Mouse (Mus musculus) CH12.LX (cell line): ENCODE results near the gene Zfyve21. TPM values are rescaled to one million over a fixed set of nuclear protein-coding genes. Genes with fewer than 3 reads are reported as not detected.

Source experiments
- DNase-seq: peaks from one replicate; pipeline ENCODE4 v3.0.0-alpha.2; 2013; ENCODE audit errors: extremely low read depth
- H3K27ac ChIP-seq: 2 replicates; pipeline ENCODE4 v1.5.1; 2012; ENCODE audit warnings: low read depth, mild to moderate bottlenecking, control low read depth, moderate library complexity; ENCODE audit not compliant: insufficient read depth
- H3K27me3 ChIP-seq: replicated peaks from 2 replicates; pipeline ENCODE3; 2012; ENCODE audit warnings: inconsistent platforms
- H3K36me3 ChIP-seq, 2 experiments: replicated peaks in 1 of 2; 2 replicates each; pipeline versions ENCODE3 to v1.6.1; 2012; ENCODE audit warnings: inconsistent platforms in 1 of 2, low read length in 1 of 2, mild to moderate bottlenecking in 1 of 2, mixed read lengths in 1 of 2, moderate library complexity in 1 of 2; ENCODE audit not compliant: control insufficient read depth in 1 of 2, insufficient read depth in 1 of 2
- H3K4me1 ChIP-seq, 2 experiments: 2 replicates each; pipeline ENCODE4 v1.6.1; 2012; ENCODE audit warnings: inconsistent platforms in 1 of 2, moderate library complexity in 1 of 2; ENCODE audit not compliant: insufficient read depth in 2 of 2, control insufficient read depth in 1 of 2
- H3K4me2 ChIP-seq: 2 replicates; pipeline ENCODE4 v1.6.1; 2012; ENCODE audit warnings: low read depth, mild to moderate bottlenecking, control low read depth; ENCODE audit not compliant: poor library complexity, insufficient read depth, severe bottlenecking
- H3K4me3 ChIP-seq, 3 experiments: fragments of 150-350 bp in 1 of 3; sonication (generic) in 1 of 3; replicated peaks in 1 of 3; 2 replicates each; pipeline versions ENCODE3 to v1.5.1; 2011 to 2012; ENCODE audit warnings: low read depth in 2 of 3, low read length in 2 of 3, mild to moderate bottlenecking in 2 of 3, moderate library complexity in 2 of 3, control low read depth in 1 of 3, improper control_type of control experiment in 1 of 3, inconsistent platforms in 1 of 3, mixed read lengths in 1 of 3; ENCODE audit not compliant: poor library complexity in 1 of 3
- H3K79me2 ChIP-seq: replicated peaks from 2 replicates; pipeline ENCODE4 v1.6.1; 2012; ENCODE audit warnings: mild to moderate bottlenecking, moderate library complexity; ENCODE audit not compliant: control insufficient read depth, poor library complexity, insufficient read depth, severe bottlenecking; ENCODE audit errors: extremely low read depth
- H3K9ac ChIP-seq: 2 replicates; pipeline ENCODE4 v1.6.1; 2012; ENCODE audit warnings: low read depth, mild to moderate bottlenecking, control low read depth, moderate library complexity; ENCODE audit not compliant: insufficient read depth
- H3K9me3 ChIP-seq: replicated peaks from 2 replicates; pipeline ENCODE3; 2012; ENCODE audit warnings: low read length, inconsistent platforms, mixed read lengths
- BHLHE40 ChIP-seq: IDR thresholded peaks from 2 replicates; pipeline ENCODE4 v1.6.1; 2011; ENCODE audit warnings: mild to moderate bottlenecking, low read depth, low read length, improper control_type of control experiment
- CHD2 ChIP-seq: IDR thresholded peaks from 2 replicates; pipeline ENCODE4 v1.6.1; 2011; ENCODE audit warnings: low read length, improper control_type of control experiment
- CTCF ChIP-seq, 2 experiments: IDR thresholded peaks in 1 of 2; conservative IDR thresholded peaks in 1 of 2; 2 replicates each; pipeline ENCODE4 v1.5.1; 2011 to 2012; ENCODE audit warnings: low read depth in 2 of 2, low read length in 2 of 2, improper control_type of control experiment in 1 of 2, inconsistent platforms in 1 of 2, mild to moderate bottlenecking in 1 of 2, moderate library complexity in 1 of 2
- ETS1 ChIP-seq: conservative IDR thresholded peaks from 2 replicates; pipeline ENCODE4 v1.6.1; 2012; ENCODE audit warnings: low read depth, mild to moderate bottlenecking, inconsistent platforms, low read length, improper control_type of control experiment, moderate library complexity
- IRF4 ChIP-seq: IDR thresholded peaks from 2 replicates; pipeline ENCODE4 v1.6.1; 2014; ENCODE audit warnings: low read depth, mild to moderate bottlenecking, inconsistent platforms, low read length, improper control_type of control experiment
- MAFK ChIP-seq: IDR thresholded peaks from 2 replicates; pipeline ENCODE4 v1.6.1; 2011; ENCODE audit warnings: low read length, improper control_type of control experiment; ENCODE audit not compliant: insufficient replicate concordance
- MAX ChIP-seq: IDR thresholded peaks from 2 replicates; pipeline ENCODE4 v1.6.1; 2011; ENCODE audit warnings: low read length, improper control_type of control experiment
- MAZ ChIP-seq: IDR thresholded peaks from 2 replicates; pipeline ENCODE4 v1.6.1; 2012; ENCODE audit warnings: low read depth, mild to moderate bottlenecking, inconsistent platforms, low read length, improper control_type of control experiment, moderate library complexity
- MEF2A ChIP-seq: IDR thresholded peaks from 2 replicates; pipeline ENCODE4 v1.6.1; 2014; ENCODE audit warnings: low read depth, mild to moderate bottlenecking, inconsistent platforms, low read length, improper control_type of control experiment, borderline replicate concordance
- NELFE ChIP-seq: IDR thresholded peaks from 2 replicates; pipeline ENCODE4 v1.6.1; 2011; ENCODE audit warnings: low read depth, low read length, improper control_type of control experiment
- POLR2A ChIP-seq: IDR thresholded peaks from 2 replicates; pipeline ENCODE4 v1.6.1; 2011; ENCODE audit warnings: low read depth, mild to moderate bottlenecking, improper control_type of control experiment, low read length
- SIN3A ChIP-seq: IDR thresholded peaks from 2 replicates; pipeline ENCODE4 v1.6.1; 2012; ENCODE audit warnings: low read length, improper control_type of control experiment, inconsistent platforms
- SMC3 ChIP-seq: IDR thresholded peaks from 2 replicates; pipeline ENCODE4 v1.6.1; 2011; ENCODE audit warnings: low read depth, low read length, improper control_type of control experiment
- TBP ChIP-seq: conservative IDR thresholded peaks from 2 replicates; pipeline ENCODE4 v1.6.1; 2011; ENCODE audit warnings: low read depth, low read length, improper control_type of control experiment
- UBTF ChIP-seq: IDR thresholded peaks from 2 replicates; pipeline ENCODE4 v1.6.1; 2012; ENCODE audit warnings: low read depth, mild to moderate bottlenecking, inconsistent platforms, low read length, improper control_type of control experiment, moderate library complexity
- USF1 ChIP-seq: IDR thresholded peaks from 2 replicates; pipeline ENCODE4 v1.6.1; 2014; ENCODE audit warnings: low read depth, mild to moderate bottlenecking, inconsistent platforms, low read length, improper control_type of control experiment
- ZC3H11A ChIP-seq: IDR thresholded peaks from 2 replicates; pipeline ENCODE4 v1.6.1; 2012; ENCODE audit warnings: low read depth, mild to moderate bottlenecking, inconsistent platforms, low read length, improper control_type of control experiment
- ZNF384 ChIP-seq: IDR thresholded peaks from 2 replicates; pipeline ENCODE4 v1.6.1; 2012; ENCODE audit warnings: low read depth, low read length, improper control_type of control experiment, inconsistent platforms
- dilution Hi-C: fragments of 300-500 bp; cut with MboI; formaldehyde crosslinking; loops from 2 replicates; pipeline ENCODE4 v1.14.3; 2020; ENCODE audit warnings: low sequenced_read_pairs; ENCODE audit not compliant: extremely low pct_unique_long_range_greater_than_20kb, extremely low pct_ligation_motif_present
- in situ Hi-C: fragments of 300-500 bp; cut with MboI; formaldehyde crosslinking; loops from 3 replicates; pipeline ENCODE4 v1.14.3; 2019; ENCODE audit warnings: low sequenced_read_pairs, low pct_ligation_motif_present, low pct_unique_long_range_greater_than_20kb, mixed read lengths
- polyA plus RNA-seq: library from polyadenylated mRNA; unstranded; fragments of >175 nt; gene quantifications from 2 replicates; pipeline ENCODE4 v1.2.1, GENCODE M21; 2012; ENCODE audit warnings: low read depth; ENCODE audit not compliant: insufficient read length
- total RNA-seq, 2 experiments: library from RNA; depleted of rRNA; stranded (reverse); fragments of 300-350 nt in 1 of 2; fragments of >200 nt in 1 of 2; gene quantifications; 2 replicates each; pipeline ENCODE4 v1.2.3; 2012 to 2014

The Zfyve21 gene
- total and polyA plus RNA-seq, 3 experiments = 4.1 to 8.4 (median 7.6) TPM

GRCm38 (mm10) chr12:111813111-111813765 lies 732 bp upstream of the Zfyve21 start:
- H3K9ac ChIP-seq = peak overlapping the region; percentile 27; the same call in 1 of the 2 replicates
- in situ Hi-C loops = no loop called here
- peaks cover 16 to 37% of the 10 kb centered on the region in 2 experiments for H3K4me1 ChIP-seq
- TF ChIP-seq MAX (no peak), CHD2 (no peak), CTCF (conservative IDR thresholded peaks at IDR 0.05 in 1 of 2, IDR thresholded peaks at IDR 0.05 in 1 of 2; ENCODE audit: low read depth in 2 of 2, low read length in 2 of 2) (no peak), MAFK (no peak), ZC3H11A (no peak), NELFE (no peak), IRF4 (no peak), ZNF384 (no peak), UBTF (no peak), TBP (no peak), SMC3 (no peak)
- no peaks in the 10 kb centered on the region for H3K27me3 ChIP-seq
- H3K4me2 ChIP-seq = peak overlapping the region; percentile 72
- peaks cover 19 to 44% of the 10 kb centered on the region in 2 experiments for H3K36me3 ChIP-seq
- dilution Hi-C loops = no loop called here
- DNase-seq = no peak
- no peaks in the 10 kb centered on the region for H3K9me3 ChIP-seq
- no peak overlapping the region for H3K27ac ChIP-seq
- H3K79me2 ChIP-seq = no peaks in the 10 kb centered on the region
- peak overlapping the region; percentile 63 to 82 (median 71) for H3K4me3 ChIP-seq

- peak overlapping the region; percentile 76 to 82 (median 78) for H3K4me3 ChIP-seq
- peaks cover 4 to 27% of the 10 kb centered on the region in 2 experiments for H3K36me3 ChIP-seq
- H3K4me1 ChIP-seq = peaks cover 10 to 27% of the 10 kb centered on the region in 2 experiments
- H3K27ac ChIP-seq = no peak overlapping the region
- H3K27me3 ChIP-seq = no peaks in the 10 kb centered on the region
- peak overlapping the region; percentile 84 for H3K9ac ChIP-seq
- no peak for TF ChIP-seq SMC3
- no peak for TF ChIP-seq POLR2A
- 0 out of 2 replicates have a peak, but pooled peaks have one; percentile 26 for TF ChIP-seq MAX
- no peak for TF ChIP-seq UBTF
- TF ChIP-seq ETS1 = no peak
- TF ChIP-seq MEF2A = no peak
- TF ChIP-seq SIN3A = no peak
- TF ChIP-seq USF1 = no peak
- no peak for TF ChIP-seq CTCF (conservative IDR thresholded peaks at IDR 0.05 in 1 of 2, IDR thresholded peaks at IDR 0.05 in 1 of 2; ENCODE audit: low read depth in 2 of 2, low read length in 2 of 2)
- no peak for TF ChIP-seq ZNF384
- no peak for TF ChIP-seq MAZ
- peak; percentile 69 for TF ChIP-seq BHLHE40
- no peaks in the 10 kb centered on the region for H3K9me3 ChIP-seq
- in situ Hi-C loops = no loop called here
- H3K4me2 ChIP-seq = peak overlapping the region; percentile 85
- no peak for DNase-seq
- H3K79me2 ChIP-seq = no peaks in the 10 kb centered on the region
- dilution Hi-C loops = no loop called here
Observed at GRCm38 (mm10) chr12:111814769-111815762, 1.1 kb downstream of the Zfyve21 start.
